Mouse (Mus musculus): ENCODE data around the gene Ftl1.

The Ftl1 gene

DNA sequence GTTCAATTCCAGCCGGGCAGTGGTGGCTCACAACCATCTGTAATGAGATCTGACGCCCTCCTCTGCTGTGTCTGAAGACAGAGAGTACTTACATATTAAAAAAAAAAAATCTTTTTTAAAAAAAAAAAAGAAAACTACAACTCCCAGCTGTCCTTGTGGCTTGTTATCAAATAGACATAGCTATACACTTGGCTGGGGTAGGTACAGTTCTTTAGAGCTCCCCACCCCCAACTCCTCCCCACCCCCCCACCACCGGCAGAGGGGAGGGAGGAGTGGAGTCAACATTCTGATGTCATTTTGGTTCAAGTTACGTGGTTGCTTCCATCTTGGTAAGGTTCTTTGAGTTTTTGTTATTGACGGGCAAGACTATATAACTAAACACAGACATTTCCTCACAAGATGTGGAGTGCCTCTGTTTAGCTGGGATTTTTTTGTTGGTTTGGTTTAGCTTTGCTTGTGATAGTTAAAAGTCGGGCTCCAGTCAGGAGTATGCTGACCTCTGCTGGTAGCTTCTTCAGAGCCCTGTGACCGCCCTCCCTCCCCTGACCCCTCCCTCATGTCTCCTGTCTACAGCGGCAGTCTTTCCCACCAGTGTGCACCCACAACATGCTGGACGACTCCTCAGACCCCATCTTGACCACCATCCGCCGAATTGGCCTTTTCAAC is 12.2 kb downstream of the Ftl1 start:
- DNase-seq (ENCODE audit: low read depth, low spot score), result peak; percentile 60
- H3K27me3 ChIP-seq (ENCODE audit: control insufficient read depth, insufficient read depth, low read length, poor library complexity, severe bottlenecking), result no peaks in the 10 kb centered on the region

DNA sequence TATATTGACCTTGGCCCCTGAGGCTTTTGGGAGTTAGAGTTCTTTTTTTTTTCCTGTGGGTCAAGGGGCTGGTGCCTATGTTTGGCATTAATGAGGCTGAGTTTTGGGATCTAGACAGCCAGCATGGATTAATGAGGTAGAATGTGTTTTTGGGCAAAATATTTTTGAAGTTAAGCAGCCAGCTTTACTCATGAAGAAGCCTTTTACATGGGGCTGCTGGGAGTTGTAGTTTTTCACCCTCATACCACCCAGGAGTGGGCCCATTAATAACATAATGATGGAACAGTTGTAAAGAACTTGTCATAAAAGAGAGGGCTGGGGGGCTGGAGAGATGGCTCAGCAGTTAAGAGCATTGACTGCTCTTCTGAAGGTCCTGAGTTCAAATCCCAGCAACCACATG is 13.1 kb downstream of the Ftl1 start:
- no peaks in the 10 kb centered on the region for H3K27me3 ChIP-seq (ENCODE audit: control insufficient read depth, insufficient read depth, low read length, poor library complexity, severe bottlenecking)
- H3K36me3 ChIP-seq (ENCODE audit: control insufficient read depth, insufficient read depth, low read length, poor library complexity, severe bottlenecking), result no peaks in the 10 kb centered on the region; the same call in 1 of the 2 replicates
- DNase-seq (ENCODE audit: low read depth, low spot score), result no peak

More for the DNA sequence above, 12.2 kb downstream of the Ftl1 start:
- H3K36me3 ChIP-seq (ENCODE audit: control insufficient read depth, insufficient read depth, low read length, poor library complexity, severe bottlenecking), result no peaks in the 10 kb centered on the region; the same call in 1 of the 2 replicates

DNA sequence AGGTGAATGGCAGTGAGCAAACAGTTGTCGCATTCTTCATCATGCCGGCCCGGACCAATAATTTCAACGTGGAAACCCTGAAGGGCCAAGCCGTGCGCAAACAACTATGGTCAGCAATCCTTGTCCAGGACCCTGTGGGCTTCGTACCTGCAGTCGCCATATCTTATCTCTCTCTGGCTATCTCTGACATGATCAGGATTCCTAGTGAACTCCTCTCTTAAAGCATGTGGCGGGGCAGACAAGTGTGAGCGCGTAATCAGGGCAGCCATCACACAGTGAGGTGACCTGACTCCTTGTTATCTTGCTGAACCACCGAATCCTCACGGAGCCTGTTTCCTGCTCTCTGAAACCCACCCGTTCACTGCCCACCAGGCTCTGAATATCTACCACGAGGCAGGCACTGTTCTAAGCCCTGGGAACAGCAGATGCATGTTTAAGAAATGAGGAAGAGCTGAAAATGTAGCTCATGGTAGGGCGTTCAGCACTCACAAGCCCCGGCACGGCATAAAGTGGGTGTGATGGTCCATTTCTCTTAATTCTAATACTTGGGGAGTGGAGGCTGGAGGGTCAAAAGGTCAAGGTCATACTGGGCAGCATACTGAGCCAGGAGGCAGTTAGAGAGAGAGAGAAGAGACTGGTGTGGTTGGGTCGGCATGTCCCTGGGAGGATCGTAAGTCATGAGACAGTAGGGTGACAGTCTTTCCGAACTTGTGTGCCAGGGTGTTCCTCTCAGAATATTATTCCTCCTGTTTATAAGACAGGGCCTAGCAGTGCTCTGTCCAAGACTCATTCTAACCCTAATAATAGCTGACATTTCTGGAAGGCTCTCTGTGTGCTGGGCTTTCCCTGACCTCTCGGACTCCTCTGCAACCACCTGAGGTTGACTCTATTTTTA is 15.9 kb downstream of the Ftl1 start:
- H3K36me3 ChIP-seq (ENCODE audit: control insufficient read depth, insufficient read depth, low read length, poor library complexity, severe bottlenecking), result no peaks in the 10 kb centered on the region; the same call in 1 of the 2 replicates
- H3K27me3 ChIP-seq (ENCODE audit: control insufficient read depth, insufficient read depth, low read length, poor library complexity, severe bottlenecking), result no peaks in the 10 kb centered on the region
- no peak for DNase-seq (ENCODE audit: low read depth, low spot score)

DNA sequence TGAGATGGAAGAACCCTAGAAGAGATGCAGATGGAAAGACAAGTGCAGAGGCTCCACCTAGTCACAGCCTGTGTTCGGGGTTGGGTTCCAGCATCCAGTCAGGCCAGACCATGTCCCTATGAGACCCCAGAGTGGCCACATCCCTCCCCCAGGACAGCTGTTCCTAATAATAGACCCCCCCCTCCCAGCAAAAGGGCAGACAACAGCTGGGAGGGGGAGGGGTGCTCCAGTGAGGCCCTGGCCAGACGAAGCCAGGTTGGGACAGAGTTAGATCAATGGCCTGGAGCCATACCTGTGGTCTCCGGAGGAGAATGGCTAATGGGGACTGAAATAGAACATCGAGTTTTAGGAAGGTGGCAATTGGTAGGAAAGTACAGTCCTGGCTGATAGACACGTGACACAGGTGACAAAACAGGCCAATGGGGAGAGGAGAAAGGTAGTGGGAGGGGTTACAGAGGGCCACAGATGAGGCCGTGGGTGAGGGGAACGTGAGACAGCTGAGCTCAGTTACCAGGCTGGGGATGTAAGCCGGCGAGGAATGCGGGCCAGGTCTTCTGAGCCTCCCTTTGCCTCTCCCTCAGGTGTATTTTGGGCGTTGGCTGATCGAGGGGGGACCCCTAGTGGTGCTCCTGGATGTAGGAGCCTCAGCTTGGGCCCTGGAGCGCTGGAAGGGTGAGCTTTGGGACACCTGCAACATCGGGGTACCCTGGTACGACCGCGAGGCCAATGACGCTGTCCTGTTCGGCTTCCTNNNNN is 22.0 kb downstream of the Ftl1 start, which contains the start of gene Ruvbl2:
Gene Ruvbl2 (minus strand): TSS at position 576 of the 756 bp plus-strand sequence.
- DNase-seq (ENCODE audit: low read depth, low spot score), result no peak
- Histone ChIP-seq H3K36me3 (ENCODE audit: control insufficient read depth, insufficient read depth, low read length, poor library complexity, severe bottlenecking) (no peaks in the 10 kb centered on the region), H3K27me3 (ENCODE audit: control insufficient read depth, insufficient read depth, low read length, poor library complexity, severe bottlenecking) (no peaks in the 10 kb centered on the region)

DNA sequence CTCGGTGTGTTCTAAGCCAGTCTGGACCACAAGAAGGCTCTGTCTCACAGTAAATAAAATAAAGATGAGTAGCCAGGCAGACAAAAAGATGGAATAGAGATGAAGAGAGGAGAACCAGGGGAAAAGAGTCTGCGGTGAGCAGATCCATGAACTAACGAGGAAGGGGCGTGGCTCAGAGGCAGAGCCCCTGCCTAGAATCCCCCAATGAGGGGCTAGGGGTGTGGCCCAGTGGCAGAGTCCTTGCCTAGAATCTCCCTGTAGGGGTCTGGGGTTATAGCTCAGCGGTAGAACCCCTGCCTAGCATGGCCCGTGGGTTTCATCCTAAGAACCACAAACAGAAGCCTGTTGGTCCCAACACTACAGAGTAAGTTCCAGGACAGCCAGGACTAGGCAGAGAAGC is 22.6 kb downstream of the Ftl1 start:
- Histone ChIP-seq H3K27me3 (ENCODE audit: control insufficient read depth, insufficient read depth, low read length, poor library complexity, severe bottlenecking) (no peaks in the 10 kb centered on the region), H3K36me3 (ENCODE audit: control insufficient read depth, insufficient read depth, low read length, poor library complexity, severe bottlenecking) (no peaks in the 10 kb centered on the region)
- DNase-seq (ENCODE audit: low read depth, low spot score), result no peak

DNA sequence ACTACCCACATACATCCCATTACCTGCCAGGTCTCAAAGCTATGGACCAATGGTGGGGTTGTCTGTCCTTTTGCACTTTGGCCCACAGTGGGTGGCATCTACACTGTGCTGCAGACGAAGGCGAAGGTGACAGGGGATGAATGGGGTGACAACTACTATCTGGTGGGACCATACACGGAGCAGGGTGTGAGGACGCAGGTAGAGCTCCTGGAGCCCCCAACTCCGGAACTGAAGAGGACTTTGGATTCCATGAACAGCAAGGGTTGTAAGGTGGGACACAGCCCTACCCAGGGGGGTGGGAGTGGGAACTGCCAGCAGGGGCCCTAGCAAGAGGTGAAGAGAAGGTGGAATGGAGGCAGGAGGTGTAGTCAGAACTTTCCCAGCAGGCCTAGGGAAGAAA is 23.2 kb downstream of the Ftl1 start:
- no peaks in the 10 kb centered on the region for H3K27me3 ChIP-seq (ENCODE audit: control insufficient read depth, insufficient read depth, low read length, poor library complexity, severe bottlenecking)
- no peak for DNase-seq (ENCODE audit: low read depth, low spot score)

DNA sequence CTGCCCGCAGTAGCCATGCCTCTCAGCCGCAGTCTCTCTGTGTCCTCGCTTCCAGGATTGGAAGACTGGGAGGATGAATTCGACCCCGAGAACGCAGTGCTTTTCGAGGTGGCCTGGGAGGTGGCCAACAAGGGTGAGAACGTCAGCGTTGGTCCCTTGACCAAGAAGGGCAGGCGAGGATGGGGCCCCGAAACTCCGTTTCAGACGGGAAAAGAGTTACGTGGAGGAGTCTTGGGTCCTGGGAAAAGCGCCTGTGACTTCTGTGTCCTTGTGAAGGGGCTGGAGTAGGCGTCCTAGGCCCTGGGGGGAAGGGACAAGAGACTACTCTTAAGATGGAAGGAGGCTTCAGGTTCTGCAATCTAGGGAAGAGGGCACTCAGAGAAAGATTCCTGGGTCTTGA is 24.6 kb downstream of the Ftl1 start:
- H3K36me3 ChIP-seq (ENCODE audit: control insufficient read depth, insufficient read depth, low read length, poor library complexity, severe bottlenecking), result peaks cover 3% of the 10 kb centered on the region; the same call in 1 of the 2 replicates
- no peaks in the 10 kb centered on the region for H3K27me3 ChIP-seq (ENCODE audit: control insufficient read depth, insufficient read depth, low read length, poor library complexity, severe bottlenecking)
- no peak for DNase-seq (ENCODE audit: low read depth, low spot score)

More for the DNA sequence above, 23.2 kb downstream of the Ftl1 start:
- H3K36me3 ChIP-seq (ENCODE audit: control insufficient read depth, insufficient read depth, low read length, poor library complexity, severe bottlenecking), result no peaks in the 10 kb centered on the region

DNA sequence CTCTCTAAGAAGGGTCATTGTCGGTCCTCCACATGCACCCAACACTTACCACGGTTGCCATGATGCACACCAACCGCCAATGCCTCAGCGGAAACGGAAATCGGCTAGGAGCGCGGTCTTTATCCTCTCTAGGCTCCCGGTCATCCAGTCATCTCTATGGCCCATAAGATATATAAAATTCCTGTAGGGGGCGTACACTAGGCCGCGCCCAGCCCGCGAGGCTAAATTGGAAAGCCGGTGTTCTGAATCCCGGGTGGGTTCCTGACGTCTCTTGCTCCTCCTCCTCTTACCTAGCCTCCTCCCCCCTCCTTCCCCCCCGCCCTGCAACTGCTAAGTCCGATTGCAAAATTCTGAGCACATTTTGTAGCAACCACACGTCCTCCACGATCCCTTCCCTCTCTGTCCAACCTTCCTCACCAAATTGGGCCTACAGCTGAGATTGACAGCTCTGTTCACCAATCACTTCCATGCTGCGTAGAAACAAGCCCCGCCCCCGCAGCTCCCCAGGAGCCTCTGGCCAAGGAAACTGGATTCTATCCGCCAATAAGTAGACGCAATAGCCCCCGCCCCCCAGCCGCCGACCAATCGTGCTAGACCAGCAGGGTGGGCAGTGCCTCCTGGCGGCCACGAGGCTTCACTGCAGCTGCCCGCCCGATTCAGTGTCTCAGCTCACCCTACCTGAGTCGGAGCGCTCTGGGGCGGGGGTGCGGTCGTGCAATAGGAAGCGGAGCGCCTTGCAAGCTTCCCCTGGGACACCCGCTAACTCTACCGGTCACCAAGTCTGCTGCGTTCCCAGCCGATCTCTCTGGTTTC is 25.3 kb downstream of the Ftl1 start, which contains the start of gene Gys1:
Gene Gys1 (plus strand): TSS at position 642 of the 813 bp plus-strand sequence.
- Histone ChIP-seq H3K27me3 (ENCODE audit: control insufficient read depth, insufficient read depth, low read length, poor library complexity, severe bottlenecking) (no peaks in the 10 kb centered on the region), H3K36me3 (ENCODE audit: control insufficient read depth, insufficient read depth, low read length, poor library complexity, severe bottlenecking) (peaks cover 3% of the 10 kb centered on the region; the same call in 1 of the 2 replicates)
- peak; percentile 100 for DNase-seq (ENCODE audit: low read depth, low spot score)

DNA sequence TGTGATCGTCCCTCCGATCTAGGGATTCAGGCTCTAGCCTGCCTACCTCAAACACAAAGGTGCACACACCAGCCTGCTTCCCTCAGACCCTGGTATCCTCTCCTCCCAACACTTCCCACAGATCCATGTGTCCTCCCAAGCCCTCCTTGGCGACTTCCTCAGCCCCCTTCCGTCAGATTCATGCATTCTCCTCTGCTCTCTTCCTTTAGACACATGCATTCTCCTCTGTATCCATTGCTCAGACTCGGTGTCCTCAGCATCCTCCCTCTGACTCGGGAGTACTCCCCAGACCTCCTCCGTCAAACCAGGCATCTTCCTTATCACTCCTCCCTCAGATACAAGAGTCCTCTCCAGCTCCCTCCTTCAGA is 25.9 kb downstream of the Ftl1 start:
- no peaks in the 10 kb centered on the region for H3K27me3 ChIP-seq (ENCODE audit: control insufficient read depth, insufficient read depth, low read length, poor library complexity, severe bottlenecking)
- H3K36me3 ChIP-seq (ENCODE audit: control insufficient read depth, insufficient read depth, low read length, poor library complexity, severe bottlenecking), result peaks cover 3% of the 10 kb centered on the region; the same call in 1 of the 2 replicates
- DNase-seq (ENCODE audit: low read depth, low spot score), result no peak

DNA sequence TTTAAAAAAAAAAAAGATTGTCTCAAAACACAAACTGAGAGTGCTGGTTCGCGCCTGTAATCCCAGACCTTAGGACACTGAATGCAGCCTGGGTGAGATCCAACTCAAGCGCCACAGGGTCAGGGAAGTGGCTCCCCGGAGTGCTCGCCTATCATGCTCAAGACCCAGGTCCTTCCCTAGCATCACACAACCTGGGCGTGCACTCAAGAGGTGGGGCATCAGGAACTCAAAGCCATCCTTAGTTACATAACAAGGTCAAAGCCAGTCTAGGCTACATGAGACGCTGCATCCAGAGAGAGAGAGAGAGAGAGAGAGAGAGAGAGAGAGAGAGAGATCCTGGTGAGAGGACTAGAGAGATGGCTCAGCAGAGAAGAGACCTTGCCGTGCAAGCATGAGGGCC is 33.1 kb downstream of the Ftl1 start:
- DNase-seq (ENCODE audit: low read depth, low spot score), result no peak
- Histone ChIP-seq H3K36me3 (ENCODE audit: control insufficient read depth, insufficient read depth, low read length, poor library complexity, severe bottlenecking) (peaks cover 18% of the 10 kb centered on the region), H3K27me3 (ENCODE audit: control insufficient read depth, insufficient read depth, low read length, poor library complexity, severe bottlenecking) (no peaks in the 10 kb centered on the region)

DNA sequence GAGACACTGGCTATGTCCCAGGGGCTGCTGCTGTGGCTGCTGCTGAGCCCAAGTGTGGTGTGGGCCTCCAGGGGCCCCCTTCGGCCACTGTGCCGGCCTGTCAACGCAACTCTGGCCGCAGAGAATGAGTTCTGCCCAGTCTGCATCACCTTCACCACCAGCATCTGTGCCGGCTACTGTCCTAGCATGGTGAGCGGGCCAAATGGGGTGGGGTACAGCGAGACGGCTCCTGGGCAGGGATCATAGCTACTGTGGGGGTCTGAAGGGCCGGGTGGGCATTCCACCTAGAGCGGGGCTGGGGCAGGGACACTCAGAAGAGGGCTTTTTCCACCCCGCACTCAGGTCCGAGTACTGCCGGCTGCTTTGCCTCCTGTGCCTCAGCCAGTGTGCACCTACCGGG is 38.5 kb downstream of the Ftl1 start:
- no peak for DNase-seq (ENCODE audit: low read depth, low spot score)
- H3K27me3 ChIP-seq (ENCODE audit: control insufficient read depth, insufficient read depth, low read length, poor library complexity, severe bottlenecking), result no peaks in the 10 kb centered on the region
- H3K36me3 ChIP-seq (ENCODE audit: control insufficient read depth, insufficient read depth, low read length, poor library complexity, severe bottlenecking), result peaks cover 19% of the 10 kb centered on the region

DNA sequence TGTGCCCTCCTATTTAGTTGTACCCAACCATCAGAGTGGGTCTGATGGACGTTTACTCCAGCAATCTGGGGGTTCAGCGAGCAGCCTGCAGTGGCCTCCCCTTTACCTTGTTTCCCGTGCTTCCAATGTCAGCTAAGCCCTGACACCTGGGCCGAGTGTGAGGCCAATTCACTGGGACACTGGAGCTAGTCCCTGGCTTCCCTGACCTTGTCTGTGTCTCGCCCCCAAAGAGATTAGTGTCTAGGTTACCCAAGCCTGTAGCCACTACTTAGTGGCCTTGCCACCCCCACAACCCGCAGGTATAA is 39.1 kb downstream of the Ftl1 start, which contains the start of gene Lhb:
Gene Lhb (plus strand): TSS at position 206 of the 305 bp plus-strand sequence.
- Histone ChIP-seq H3K36me3 (ENCODE audit: control insufficient read depth, insufficient read depth, low read length, poor library complexity, severe bottlenecking) (peaks cover 19% of the 10 kb centered on the region), H3K27me3 (ENCODE audit: control insufficient read depth, insufficient read depth, low read length, poor library complexity, severe bottlenecking) (no peaks in the 10 kb centered on the region)
- DNase-seq (ENCODE audit: low read depth, low spot score), result no peak

DNA sequence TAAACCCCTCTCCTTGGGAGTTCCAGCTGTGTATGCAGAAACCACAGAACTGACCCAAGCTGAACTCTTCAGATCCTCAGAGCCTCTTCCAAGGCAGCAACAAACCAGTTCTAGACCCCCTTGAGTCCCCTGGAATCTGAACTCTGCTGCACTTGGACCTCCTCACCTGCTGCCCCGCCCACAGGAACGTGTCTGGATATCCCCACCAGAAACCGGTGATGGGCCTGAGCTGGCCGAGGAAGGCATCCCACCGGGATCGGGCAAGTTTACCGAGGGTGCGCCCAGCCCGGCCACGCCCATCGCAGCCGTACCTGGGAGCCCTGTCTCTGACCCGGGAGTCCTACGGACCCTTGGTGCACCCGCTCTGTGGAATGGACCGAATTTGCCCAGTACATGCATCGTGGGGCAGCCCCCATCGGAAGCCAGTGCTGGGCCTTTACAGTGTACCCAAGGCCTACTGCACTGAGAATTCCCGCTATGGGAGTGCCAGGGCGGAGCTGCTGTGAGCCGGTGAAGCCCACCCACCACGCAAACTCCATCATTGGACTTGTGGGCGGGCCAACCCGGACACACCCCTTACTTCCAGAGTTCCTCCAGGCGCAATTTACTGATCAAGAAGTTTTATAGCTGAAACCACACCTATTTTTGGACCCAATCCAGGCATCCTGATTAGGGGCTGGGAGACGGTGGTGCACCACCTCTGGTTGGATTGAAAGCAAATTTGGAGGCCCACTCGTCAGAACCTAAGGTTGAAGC is 39.6 kb downstream of the Ftl1 start:
- DNase-seq (ENCODE audit: low read depth, low spot score), result no peak
- no peaks in the 10 kb centered on the region for H3K27me3 ChIP-seq (ENCODE audit: control insufficient read depth, insufficient read depth, low read length, poor library complexity, severe bottlenecking)
- peaks cover 19% of the 10 kb centered on the region for H3K36me3 ChIP-seq (ENCODE audit: control insufficient read depth, insufficient read depth, low read length, poor library complexity, severe bottlenecking)
